Mouse (Mus musculus) kidney, postnatal 10 days (tissue): ENCODE measurements around the gene Pxn.
A peak's percentile ranks its signal among the peaks of the same experiment; 100 is the strongest.

Source experiments
- DNase-seq: peaks from one replicate; pipeline ENCODE4 v3.0.0; 2021; ENCODE audit warnings: mixed read lengths

The Pxn gene

GRCm38 (mm10) chr5:115586166-115586565 is 79.7 kb downstream of the Pxn start:
- no peak for DNase-seq

- DNase-seq, result no peak
Observed at GRCm38 (mm10) chr5:115586780-115587179, 80.3 kb downstream of the Pxn start.

- DNase-seq, result peak; percentile 52
Observed at GRCm38 (mm10) chr5:115591028-115591427, 84.6 kb downstream of the Pxn start.

DNA sequence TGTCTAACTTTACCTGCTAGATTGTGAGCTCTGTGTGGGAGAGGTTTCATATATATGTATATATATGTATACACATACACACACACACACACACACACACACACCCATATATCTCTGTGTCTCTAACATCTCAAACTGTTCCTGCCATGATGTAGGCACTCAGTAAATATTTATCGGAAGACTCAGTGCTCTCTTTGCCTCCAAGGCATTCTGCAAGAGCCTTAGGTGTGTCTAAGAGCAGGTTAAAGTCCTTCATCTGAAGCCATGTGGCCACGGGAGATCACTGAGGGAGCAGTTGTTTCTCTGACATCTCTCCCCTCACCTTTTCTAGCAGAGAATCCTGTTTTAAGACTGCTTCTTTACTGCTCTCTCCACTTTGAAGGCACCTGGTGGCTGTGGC is 85.0 kb downstream of the Pxn start:
- no peak for DNase-seq

- no peak for DNase-seq
Observed at GRCm38 (mm10) chr5:115603561-115603960, 97.1 kb downstream of the Pxn start.
